Mouse (Mus musculus) megakaryocyte progenitor cell, adult 5-6 weeks (primary cell): ENCODE results near the gene Cntn5. TPM values are rescaled to one million over a fixed set of nuclear protein-coding genes. Genes with fewer than 3 reads are reported as not detected.

Source experiments
- ATAC-seq: replicated peaks from 2 replicates; pipeline ENCODE4 v1.8.0; 2016; ENCODE audit warnings: mild to moderate bottlenecking, moderate TSS enrichment, inconsistent platforms; ENCODE audit not compliant: poor library complexity
- total RNA-seq, 2 experiments: library from RNA; stranded (forward) in 1 of 2; stranded (reverse) in 1 of 2; fragments of 157-497, 149-512 nt in 1 of 2; fragments of 200-1000 nt in 1 of 2; gene quantifications; 2 replicates each; pipeline versions ENCODE4 v1.2.3 to v1.2.4; 2015 to 2017

Cntn5 gene
- total RNA-seq, 2 experiments from 2014 or later, result not detected

DNA sequence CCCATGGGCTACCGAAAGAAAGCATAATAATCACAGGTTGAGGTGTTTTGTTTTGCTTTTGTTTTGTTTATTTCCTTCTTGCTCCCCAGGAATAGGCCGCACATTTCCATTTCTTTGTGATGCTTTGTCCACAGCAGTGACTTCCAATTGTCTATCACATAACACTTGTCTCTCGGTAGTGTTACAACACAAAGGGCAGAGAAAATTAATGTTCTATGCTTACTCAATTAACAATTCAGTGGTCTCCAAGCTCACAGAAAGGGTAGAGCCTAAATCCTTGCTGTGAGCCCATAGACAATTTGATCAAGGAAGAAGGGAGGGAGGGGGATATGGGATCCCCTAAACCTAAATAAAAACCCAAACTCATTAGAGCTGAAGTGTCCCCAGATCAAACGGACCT lies 671.2 kb downstream of the Cntn5 start:
- ATAC-seq, result no peak

GRCm38 (mm10) chr9:10232066-10232465 lies 672.5 kb downstream of the Cntn5 start:
- ATAC-seq, result no peak

- ATAC-seq, result no peak
These were observed 673.6 kb downstream of the Cntn5 start for GRCm38 (mm10) chr9:10230973-10231372.

GRCm38 (mm10) chr9:10229716-10230115 lies 674.9 kb downstream of the Cntn5 start:
- ATAC-seq, result no peak

DNA sequence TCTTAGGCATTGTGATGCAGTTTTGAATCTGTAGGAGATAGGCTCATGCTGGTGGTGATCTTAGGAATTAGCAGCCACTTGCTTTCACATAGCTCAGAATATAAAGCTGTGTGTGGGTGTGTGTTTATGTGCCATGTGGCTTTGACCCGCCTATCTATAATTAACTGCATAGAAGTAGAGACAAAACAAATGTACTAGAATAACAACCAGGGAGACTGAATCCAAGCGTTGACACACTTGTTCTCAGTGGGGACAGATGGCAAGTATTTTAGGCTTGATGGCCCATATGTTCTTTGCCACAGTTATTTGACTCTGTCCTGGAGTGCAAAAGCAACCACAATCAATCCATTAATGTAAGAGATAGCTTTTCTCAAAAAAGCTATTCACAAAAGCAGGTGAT lies 678.6 kb downstream of the Cntn5 start:
- no peak for ATAC-seq

DNA sequence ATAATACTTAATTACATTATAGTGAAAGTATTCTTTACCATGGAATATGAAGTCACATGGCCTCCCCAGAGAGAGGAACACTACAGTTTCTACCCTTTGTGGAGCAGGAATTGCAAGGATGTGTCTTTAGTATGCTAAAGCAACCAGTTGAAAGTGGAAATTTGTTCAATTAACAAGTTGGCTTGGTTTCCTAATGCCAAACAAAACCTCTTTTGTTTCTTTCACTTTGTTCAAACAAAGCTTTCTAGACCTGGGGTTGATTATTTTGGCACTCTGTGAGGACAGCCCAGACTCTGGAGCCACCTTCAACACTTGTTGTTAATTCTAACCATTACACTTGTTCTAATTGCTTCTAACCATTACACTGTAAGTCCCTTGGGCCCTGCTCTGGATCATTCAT lies 718.5 kb downstream of the Cntn5 start:
- no peak for ATAC-seq

DNA sequence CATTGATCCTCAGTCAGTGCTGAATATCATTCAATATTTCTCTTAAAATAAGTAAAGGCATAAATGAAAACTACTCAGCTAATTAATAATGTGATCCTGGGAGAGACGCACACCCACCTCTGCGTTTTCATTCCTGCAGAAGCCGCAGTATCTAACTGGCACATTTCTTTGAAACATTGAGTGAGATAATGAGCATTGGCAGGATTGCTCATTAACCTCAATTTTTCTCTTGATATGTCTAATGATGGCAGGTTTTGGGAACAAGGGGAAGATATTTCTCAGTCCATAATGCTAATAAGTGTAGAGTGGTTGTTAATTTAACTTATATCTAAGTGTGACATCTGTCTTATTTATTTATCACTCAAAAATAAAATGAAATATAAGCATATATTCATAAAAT lies 734.0 kb downstream of the Cntn5 start:
- ATAC-seq, result no peak

- no peak for ATAC-seq
These were observed 783.1 kb downstream of the Cntn5 start for GRCm38 (mm10) chr9:10121350-10122057.

DNA sequence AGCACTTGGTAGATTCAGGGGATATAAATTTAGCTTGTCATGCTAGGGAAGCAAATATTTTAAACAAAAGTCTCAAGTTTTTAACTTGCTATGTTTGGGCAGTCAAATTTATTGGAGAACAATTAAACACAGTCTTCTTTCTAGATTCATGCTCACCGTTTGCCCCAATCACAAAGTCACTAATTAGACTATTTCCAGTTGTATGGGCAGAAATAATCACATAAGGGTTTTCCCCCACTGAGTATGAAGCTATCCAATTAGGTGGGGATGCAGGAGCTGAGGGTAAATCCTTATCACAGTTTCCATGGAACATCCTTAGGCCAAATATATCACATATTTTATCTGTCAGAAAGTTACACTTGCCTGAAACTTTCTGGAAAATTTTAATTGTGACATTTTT lies 788.0 kb downstream of the Cntn5 start:
- no peak for ATAC-seq

- ATAC-seq, result no peak
These were observed 795.4 kb downstream of the Cntn5 start for GRCm38 (mm10) chr9:10109156-10109555.

DNA sequence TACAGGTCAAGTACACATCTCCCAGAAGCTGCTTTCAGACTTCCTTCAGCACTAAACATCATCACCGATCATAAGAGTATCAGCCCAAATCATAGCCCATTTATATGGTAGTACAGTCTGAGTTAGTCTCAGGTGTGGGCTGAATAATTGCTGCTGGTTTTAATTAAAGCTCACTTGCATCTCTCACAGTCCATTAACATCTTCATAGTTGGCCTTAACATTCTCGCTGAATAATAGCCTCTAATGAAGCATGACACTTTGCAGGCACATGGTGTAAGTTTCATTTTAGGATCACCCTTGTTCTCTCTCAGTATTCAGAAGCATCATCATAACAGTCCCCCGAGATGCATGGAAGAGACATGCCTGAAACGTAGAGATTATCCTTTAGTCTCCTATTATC lies 796.7 kb downstream of the Cntn5 start:
- ATAC-seq, result no peak

GRCm38 (mm10) chr9:10101812-10102440 lies 802.6 kb downstream of the Cntn5 start:
- ATAC-seq, result no peak

DNA sequence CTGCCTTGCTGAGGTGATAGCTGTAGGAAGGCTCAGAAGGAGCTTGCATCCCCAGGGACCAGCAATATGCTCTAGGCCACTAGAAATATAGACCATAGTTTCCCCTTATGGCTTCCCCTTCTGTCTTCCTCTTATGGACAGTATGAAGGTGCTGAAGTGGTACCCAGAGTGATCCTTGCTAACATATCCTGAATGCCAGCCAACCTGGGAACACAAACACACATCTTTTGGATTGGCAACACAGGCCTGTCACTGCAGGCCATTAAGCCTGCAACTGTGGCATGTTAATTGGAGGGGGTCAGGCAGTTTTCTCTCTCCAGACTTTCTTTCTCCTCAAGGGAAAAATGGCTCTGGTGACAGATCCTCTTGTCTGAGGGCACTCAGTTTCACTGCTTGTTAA lies 828.3 kb downstream of the Cntn5 start:
- no peak for ATAC-seq

GRCm38 (mm10) chr9:10073401-10073800 lies 831.2 kb downstream of the Cntn5 start:
- ATAC-seq, result no peak

DNA sequence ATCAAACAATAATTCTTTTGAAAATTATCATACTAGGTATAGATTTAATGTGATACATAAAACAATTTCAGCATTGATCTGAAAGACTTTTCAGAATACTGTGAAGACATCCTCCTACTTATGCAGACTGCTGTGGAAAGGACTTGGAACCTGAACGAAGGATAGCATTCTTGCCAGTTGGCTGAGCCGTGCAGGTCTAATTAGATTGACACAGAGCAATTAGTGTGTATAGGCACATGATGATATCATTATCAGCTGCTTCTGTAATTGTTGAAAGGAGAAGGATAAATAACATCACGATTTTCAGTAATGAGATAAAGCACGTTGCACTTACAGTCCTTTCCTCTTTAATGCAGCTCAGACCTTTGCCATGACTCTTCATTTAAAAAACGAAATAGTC lies 831.7 kb downstream of the Cntn5 start:
- ATAC-seq, result no peak

GRCm38 (mm10) chr9:10071271-10071670 lies 833.3 kb downstream of the Cntn5 start:
- ATAC-seq, result no peak

GRCm38 (mm10) chr9:10044969-10045789 lies 859.4 kb downstream of the Cntn5 start:
- no peak for ATAC-seq

DNA sequence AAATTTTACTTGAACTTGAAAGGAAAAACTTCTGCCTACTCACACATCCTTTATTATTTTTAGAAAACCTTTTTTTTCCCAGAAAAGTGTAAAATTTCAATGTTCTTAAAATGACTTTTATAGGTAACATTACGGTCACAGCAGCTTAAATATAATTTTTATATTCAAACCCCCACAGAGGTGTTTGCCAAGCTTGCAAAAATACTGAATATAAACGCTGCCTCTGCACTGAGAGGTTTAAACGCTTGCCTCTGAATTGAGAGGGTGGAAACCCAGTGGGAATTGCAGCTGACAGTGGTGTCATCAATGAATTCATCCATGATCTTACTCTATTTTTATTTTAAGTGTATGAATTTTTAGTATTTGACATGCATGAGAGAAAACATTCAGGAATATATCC lies 861.6 kb downstream of the Cntn5 start:
- no peak for ATAC-seq

GRCm38 (mm10) chr9:10015129-10015528 lies 889.4 kb downstream of the Cntn5 start:
- no peak for ATAC-seq

- no peak for ATAC-seq
These were observed 920.5 kb downstream of the Cntn5 start for GRCm38 (mm10) chr9:9984028-9984427.

- no peak for ATAC-seq
These were observed 921.4 kb downstream of the Cntn5 start for GRCm38 (mm10) chr9:9983220-9983619.

- no peak for ATAC-seq
These were observed 939.2 kb downstream of the Cntn5 start for GRCm38 (mm10) chr9:9965370-9965769.
